Mouse (Mus musculus) G1E (cell line): ENCODE results near the gene Adam11. TPM values are rescaled to one million over a fixed set of nuclear protein-coding genes. Genes with fewer than 3 reads are reported as not detected.

ENCODE experiments used
- ATAC-seq: 2 replicates; pipeline ENCODE4 v1.8.0; 2016; ENCODE audit warnings: mild to moderate bottlenecking; ENCODE audit not compliant: insufficient number of reproducible peaks, poor library complexity, low FRiP score, severe bottlenecking; ENCODE audit errors: extremely low read depth
- DNase-seq: peaks from one replicate; pipeline ENCODE4 v3.0.0; 2012; ENCODE audit warnings: low spot score
- H3K27me3 ChIP-seq: 2 replicates; pipeline ENCODE4 v1.6.1; 2012; ENCODE audit warnings: mild to moderate bottlenecking, low read length, inconsistent platforms; ENCODE audit not compliant: insufficient read depth
- H3K36me3 ChIP-seq: replicated peaks from 2 replicates; pipeline ENCODE3; 2012; ENCODE audit warnings: mild to moderate bottlenecking, inconsistent platforms
- H3K4me1 ChIP-seq: 2 replicates; pipeline ENCODE4 v1.6.1; 2012; ENCODE audit warnings: low read depth, low read length, inconsistent platforms, mixed read lengths; ENCODE audit not compliant: insufficient read depth
- H3K4me3 ChIP-seq: 2 replicates; pipeline ENCODE4 v1.5.1; 2012; ENCODE audit warnings: low read depth, mild to moderate bottlenecking, inconsistent platforms, low read length, moderate library complexity, mixed read lengths
- H3K9me3 ChIP-seq: replicated peaks from 2 replicates; pipeline ENCODE4 v1.6.1; 2012; ENCODE audit warnings: inconsistent platforms
- CTCF ChIP-seq: IDR thresholded peaks from 2 replicates; pipeline ENCODE4 v1.5.1; 2012; ENCODE audit warnings: low read depth, low read length, inconsistent platforms, mixed read lengths
- GATA1 ChIP-seq: IDR thresholded peaks from 2 replicates; pipeline ENCODE4 v1.6.1; 2012; ENCODE audit warnings: borderline replicate concordance, low read length, inconsistent platforms, mixed read lengths
- GATA2 ChIP-seq: IDR thresholded peaks from 2 replicates; pipeline ENCODE4 v1.6.1; 2012; ENCODE audit warnings: low read depth, low read length, inconsistent platforms, borderline replicate concordance
- POLR2AphosphoS5 ChIP-seq: IDR thresholded peaks from 2 replicates; pipeline ENCODE4 v1.6.1; 2012; ENCODE audit warnings: low read depth, low read length, inconsistent platforms; ENCODE audit not compliant: insufficient replicate concordance
- TAL1 ChIP-seq: conservative IDR thresholded peaks from 2 replicates; pipeline ENCODE4 v1.6.1; 2012; ENCODE audit warnings: low read depth, low read length, inconsistent platforms, mixed read lengths
- polyA plus RNA-seq: library from polyadenylated mRNA; stranded (reverse); fragments of >175 nt; gene quantifications from 2 replicates; pipeline ENCODE4 v1.2.3, GENCODE M21; 2012
- total RNA-seq, 2 experiments: library from RNA; stranded (forward) in 1 of 2; stranded (reverse) in 1 of 2; fragments of 200-1000 nt in 1 of 2; fragments of >200 nt in 1 of 2; fragmentation: Nextera tagmentation in 1 of 2; gene quantifications; 2 replicates each; pipeline ENCODE4 v1.2.3; 2014 to 2017

Gene Adam11
- total and polyA plus RNA-seq, 3 experiments = 0.22 TPM; not detected in 2

- DNase-seq = no peak
- H3K9me3 ChIP-seq = no peaks in the 10 kb centered on the region
- H3K27me3 ChIP-seq = peaks cover 36% of the 10 kb centered on the region
- no peak overlapping the region for H3K4me3 ChIP-seq
- TF ChIP-seq GATA1 = no peak
- no peak for TF ChIP-seq GATA2
- no peak for TF ChIP-seq POLR2AphosphoS5
- TF ChIP-seq TAL1 = no peak
- TF ChIP-seq CTCF = no peak
- no peaks in the 10 kb centered on the region for H3K36me3 ChIP-seq
- H3K4me1 ChIP-seq = no peaks in the 10 kb centered on the region
- no peak for ATAC-seq
These were observed 19.7 kb downstream of the Adam11 start for GRCm38 (mm10) chr11:102780986-102781351.

- TF ChIP-seq GATA1 (no peak), POLR2AphosphoS5 (no peak), CTCF (no peak), TAL1 (no peak)
- Histone ChIP-seq H3K36me3 (no peaks in the 10 kb centered on the region), H3K27me3 (peaks cover 32% of the 10 kb centered on the region), H3K9me3 (no peaks in the 10 kb centered on the region), H3K4me1 (no peaks in the 10 kb centered on the region), H3K4me3 (no peak overlapping the region)
- ATAC-seq (no peak), DNase-seq (no peak)
These were observed 20.3 kb downstream of the Adam11 start for GRCm38 (mm10) chr11:102781523-102781922.

GRCm38 (mm10) chr11:102783443-102783842 is 22.2 kb downstream of the Adam11 start:
- Histone ChIP-seq H3K36me3 (no peaks in the 10 kb centered on the region), H3K27me3 (peaks cover 21% of the 10 kb centered on the region), H3K9me3 (no peaks in the 10 kb centered on the region), H3K4me3 (no peak overlapping the region), H3K4me1 (no peaks in the 10 kb centered on the region)
- TF ChIP-seq TAL1 (no peak), POLR2AphosphoS5 (no peak), GATA2 (no peak), CTCF (no peak), GATA1 (no peak)
- DNase-seq (no peak), ATAC-seq (no peak)

- no peak for ATAC-seq
- Histone ChIP-seq H3K4me1 (peaks cover 3% of the 10 kb centered on the region; the same call in 1 of the 2 replicates), H3K36me3 (no peaks in the 10 kb centered on the region), H3K27me3 (peaks cover 29% of the 10 kb centered on the region), H3K9me3 (no peaks in the 10 kb centered on the region), H3K4me3 (no peak overlapping the region)
- DNase-seq = no peak
- no peak for TF ChIP-seq GATA2
- TF ChIP-seq GATA1 = no peak
- no peak for TF ChIP-seq TAL1
- TF ChIP-seq POLR2AphosphoS5 = no peak
- TF ChIP-seq CTCF = no peak
These were observed 26.5 kb downstream of the Adam11 start for GRCm38 (mm10) chr11:102787688-102788177.

- DNase-seq (no peak), ATAC-seq (no peak)
- TF ChIP-seq GATA1 = no peak
- TF ChIP-seq GATA2 = no peak
- no peak for TF ChIP-seq POLR2AphosphoS5
- no peak for TF ChIP-seq CTCF
- TF ChIP-seq TAL1 = no peak
- Histone ChIP-seq H3K36me3 (no peaks in the 10 kb centered on the region), H3K9me3 (no peaks in the 10 kb centered on the region), H3K4me1 (peaks cover 3% of the 10 kb centered on the region; the same call in 1 of the 2 replicates), H3K27me3 (peaks cover 27% of the 10 kb centered on the region), H3K4me3 (no peak overlapping the region)
These were observed 30.6 kb downstream of the Adam11 start for GRCm38 (mm10) chr11:102791682-102792445.

GRCm38 (mm10) chr11:102794157-102794556 is 32.9 kb downstream of the Adam11 start:
- TF ChIP-seq POLR2AphosphoS5 = no peak
- no peak for TF ChIP-seq TAL1
- no peak for TF ChIP-seq CTCF
- TF ChIP-seq GATA2 = no peak
- Histone ChIP-seq H3K9me3 (no peaks in the 10 kb centered on the region), H3K4me3 (no peak overlapping the region), H3K4me1 (peaks cover 3% of the 10 kb centered on the region; the same call in 1 of the 2 replicates), H3K27me3 (peaks cover 30% of the 10 kb centered on the region), H3K36me3 (no peaks in the 10 kb centered on the region)
- DNase-seq (no peak), ATAC-seq (no peak)
